Mouse (Mus musculus) cerebellum, postnatal 25 days (tissue): Measurements from ENCODE around the gene Nap1l1.

Experiments used
- DNase-seq, 2 experiments: peaks; one replicate each; pipeline ENCODE4 v3.0.0; 2021; ENCODE audit warnings: mixed read lengths in 2 of 2

Gene Nap1l1

DNA sequence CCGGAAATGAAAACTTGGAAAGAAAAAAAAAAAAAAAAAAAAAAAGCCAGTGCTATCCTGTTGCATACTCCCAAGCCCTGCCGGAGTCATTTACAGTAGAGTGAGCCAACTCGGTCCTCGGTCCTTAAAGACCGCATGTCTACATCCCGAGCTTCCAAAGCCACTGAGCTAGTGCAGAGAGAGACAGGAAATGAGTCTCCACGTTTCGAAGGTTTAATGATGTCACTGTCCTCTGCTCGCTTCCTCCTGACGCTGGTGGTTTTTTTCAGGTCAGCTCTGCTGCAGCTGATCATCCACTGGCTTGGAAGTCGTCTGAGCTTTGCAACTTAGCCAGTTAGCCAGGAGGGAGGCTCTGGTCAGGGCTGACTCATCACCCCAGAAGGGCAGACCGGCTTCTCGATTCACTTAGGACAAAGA, 43.2 kb downstream of the Nap1l1 start:
- no peak for DNase-seq

DNA sequence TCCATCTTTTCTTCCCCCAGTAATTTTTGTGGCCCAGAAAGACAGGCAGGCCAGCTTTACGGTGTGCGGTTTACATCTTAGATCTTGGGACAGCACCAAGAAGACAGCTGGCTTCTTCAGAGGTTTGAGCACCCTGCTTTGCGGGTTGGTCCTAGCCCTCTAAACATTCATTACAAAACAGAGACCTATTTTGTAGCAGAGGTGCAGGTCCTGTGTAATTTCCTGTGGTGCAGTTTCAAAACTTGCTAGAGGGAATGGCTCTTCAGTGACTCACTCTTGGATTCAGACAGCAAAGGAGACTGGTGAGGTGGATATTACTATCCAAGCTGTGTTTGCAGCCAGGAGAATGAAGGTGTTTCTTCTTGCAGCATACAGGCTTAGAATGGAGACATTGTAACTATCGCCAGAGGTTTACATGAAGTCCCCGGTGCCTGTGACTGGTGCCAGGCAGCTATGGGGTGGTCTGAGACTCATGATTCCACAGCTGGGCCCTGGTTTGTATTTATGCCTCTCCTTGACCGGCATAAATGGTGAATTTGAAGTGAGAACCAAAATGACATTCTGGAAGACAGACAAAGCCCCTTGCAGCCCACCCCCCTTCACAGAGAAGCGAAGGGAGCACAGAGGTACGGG, 43.9 kb downstream of the Nap1l1 start:
- no peak for DNase-seq

DNA sequence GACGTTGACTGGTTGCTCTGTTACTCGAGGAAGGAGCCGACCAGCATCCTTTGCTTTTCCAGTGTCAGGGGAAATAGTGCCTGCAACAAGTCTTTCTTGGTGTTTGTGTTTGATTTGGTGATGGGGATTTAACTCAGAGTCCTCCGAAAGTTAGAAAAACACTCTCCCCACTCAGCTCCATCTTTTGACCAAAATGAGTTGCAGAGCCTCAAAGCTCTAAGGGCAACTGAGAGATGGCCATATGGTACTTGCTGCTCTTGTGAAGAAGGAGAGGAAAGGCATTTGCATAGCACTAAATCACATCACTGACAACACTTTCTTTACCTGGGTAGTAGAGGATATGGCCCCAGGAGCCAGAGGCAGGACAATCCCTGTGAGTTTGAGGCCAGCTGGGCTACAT, 45.3 kb downstream of the Nap1l1 start:
- no peak for DNase-seq

DNA sequence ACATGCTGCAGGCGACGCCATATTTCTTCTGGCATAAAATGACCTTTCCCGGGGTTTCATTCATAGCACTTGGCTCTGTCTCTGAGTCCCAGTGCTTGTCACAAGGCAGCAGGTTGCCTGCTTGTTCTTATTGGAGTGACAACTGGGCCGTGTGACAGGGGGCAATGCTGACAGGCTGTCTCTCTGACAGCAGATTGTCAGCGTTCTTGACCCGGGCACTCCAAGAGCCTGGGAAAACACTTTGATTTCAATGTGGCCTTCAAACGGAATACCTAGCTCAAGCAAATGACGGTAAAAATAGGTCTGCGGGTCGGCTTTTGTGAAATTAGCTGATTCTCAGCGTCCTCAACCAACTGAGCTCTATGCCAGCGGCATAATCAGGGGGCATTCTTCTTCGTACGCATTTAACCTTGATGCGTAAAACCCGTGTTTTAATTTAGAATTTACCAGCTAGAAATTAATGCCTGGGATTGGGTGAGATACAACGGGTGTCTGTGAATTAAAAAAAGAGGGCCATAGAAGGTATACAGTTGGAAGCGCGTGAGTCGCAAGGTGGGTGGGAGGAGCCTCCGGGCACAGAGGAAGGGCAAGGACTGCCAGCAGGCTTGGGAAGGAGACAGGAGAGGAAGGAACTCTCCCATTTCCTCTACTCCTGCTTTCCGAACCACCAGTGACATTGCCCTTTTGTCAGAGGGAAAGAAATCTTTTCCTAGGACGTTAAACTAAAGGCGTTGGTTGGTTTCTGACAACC, 46.8 kb downstream of the Nap1l1 start:
- peak; percentile 70 to 82 for DNase-seq

DNA sequence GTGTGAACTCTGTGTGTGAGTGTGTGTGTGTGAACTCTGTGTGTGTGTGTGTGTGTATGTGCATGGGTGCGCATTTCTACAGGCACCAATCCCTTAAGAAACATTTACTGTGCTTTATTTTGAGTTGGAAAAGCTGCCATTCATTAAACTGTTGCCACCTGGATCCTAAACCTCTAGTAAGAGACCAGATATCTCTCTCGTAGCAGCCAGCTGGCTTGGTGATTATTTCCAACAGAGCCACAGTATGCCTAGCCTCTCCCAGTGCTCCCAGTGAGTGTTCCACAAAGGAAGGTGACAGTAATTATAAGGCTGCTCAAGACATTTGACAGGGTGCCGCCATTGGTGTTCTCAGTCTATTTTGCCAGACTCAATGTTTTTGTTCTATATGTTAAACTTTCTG, 47.6 kb downstream of the Nap1l1 start:
- DNase-seq: peak; percentile 58 to 59

DNA sequence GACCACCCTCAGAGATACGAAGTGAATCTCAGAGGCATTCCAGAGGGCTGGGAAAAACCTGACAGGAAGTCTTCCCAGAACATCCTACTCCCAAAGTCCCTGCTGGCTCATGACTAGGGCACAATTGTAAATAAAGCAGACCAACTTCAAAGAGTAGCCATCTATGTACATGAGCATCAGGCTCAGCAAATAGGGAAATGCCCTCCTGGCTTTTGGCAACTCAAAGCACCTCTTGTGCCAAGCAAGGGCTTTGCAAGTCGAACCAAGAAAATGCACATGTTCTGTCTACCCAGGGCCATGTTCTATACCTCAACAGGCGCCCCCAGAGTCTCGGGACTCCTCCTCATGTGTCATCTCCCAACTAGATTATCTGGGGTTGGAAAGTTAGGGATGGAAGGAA, 48.6 kb downstream of the Nap1l1 start:
- DNase-seq: peak in 1 of 2 experiments; percentile 5

DNA sequence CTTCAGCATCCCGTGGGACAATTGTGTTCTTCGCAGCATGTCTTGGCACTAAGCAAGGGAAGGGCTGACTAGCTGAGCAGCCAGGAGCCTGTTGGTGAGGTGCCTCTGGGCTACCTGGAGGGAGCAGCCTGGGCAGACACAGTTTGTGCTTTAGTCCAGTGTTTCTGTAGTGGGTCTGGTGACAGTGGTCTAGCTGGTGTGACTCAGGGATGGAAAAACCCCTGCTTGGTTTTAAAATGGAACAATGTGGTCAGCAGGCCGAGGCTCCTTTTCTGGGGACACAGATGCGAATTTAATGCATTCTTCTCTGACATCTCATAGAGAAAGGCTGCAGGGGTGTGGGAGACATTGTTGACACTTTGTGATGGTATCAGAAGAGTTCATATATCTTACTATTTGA, 49.2 kb downstream of the Nap1l1 start:
- no peak for DNase-seq

DNA sequence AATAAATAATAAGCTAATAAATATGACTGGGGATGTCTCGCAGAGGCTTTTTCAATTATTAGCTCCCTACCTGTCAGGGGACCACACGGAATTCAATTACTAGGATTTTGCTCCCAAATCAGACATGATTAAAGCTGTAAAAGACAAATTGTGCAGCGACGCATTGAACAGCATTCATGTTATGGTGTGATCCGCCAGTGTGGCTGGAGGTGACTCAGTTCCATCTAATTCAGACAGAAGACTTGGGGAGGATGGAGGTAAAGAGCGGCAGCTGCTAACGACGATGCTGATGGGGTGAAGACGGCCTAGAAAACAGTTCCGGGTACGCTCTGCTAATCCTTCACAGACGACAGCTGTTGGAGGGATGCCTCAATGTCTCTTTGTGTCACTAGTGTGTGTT, 50.9 kb downstream of the Nap1l1 start:
- DNase-seq: no peak

DNA sequence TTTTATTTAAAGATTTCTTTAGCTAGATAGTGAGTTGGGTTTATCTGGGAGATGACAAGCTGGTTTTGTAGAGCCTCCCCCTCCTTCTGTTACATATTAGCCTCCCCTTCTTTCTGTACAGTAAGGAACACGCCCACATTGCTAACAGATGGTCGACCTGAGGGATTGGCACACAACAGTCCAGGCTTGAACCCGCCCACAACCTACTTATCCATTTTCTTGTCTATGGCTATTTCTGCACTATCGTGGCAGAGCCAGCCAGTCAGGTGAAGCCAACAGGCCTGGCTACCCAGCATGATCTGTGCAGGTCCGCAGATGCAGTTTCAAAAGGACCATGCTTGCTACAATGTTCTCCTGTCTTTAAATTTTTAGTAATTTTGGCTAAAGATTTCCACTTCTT, 54.0 kb downstream of the Nap1l1 start:
- peak; percentile 83 to 87 for DNase-seq

DNA sequence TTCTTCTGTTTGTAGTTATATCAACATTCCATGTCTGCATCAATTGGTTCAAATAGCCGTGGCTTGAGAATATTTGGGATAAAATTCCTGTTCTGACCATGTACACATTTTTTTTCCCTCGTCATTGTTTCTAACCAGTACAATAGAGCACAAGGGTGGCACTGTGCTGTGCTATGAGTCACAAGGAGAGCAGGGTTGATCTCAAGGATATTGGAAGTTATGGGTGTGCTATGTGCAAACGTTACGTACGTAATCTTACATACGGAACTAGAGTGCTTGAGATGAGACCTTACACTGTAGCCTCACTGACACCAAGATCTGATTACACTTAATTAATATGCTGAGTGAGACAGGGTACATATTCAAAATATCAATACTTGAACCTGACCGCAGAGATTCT, 54.6 kb downstream of the Nap1l1 start:
- DNase-seq: no peak

DNA sequence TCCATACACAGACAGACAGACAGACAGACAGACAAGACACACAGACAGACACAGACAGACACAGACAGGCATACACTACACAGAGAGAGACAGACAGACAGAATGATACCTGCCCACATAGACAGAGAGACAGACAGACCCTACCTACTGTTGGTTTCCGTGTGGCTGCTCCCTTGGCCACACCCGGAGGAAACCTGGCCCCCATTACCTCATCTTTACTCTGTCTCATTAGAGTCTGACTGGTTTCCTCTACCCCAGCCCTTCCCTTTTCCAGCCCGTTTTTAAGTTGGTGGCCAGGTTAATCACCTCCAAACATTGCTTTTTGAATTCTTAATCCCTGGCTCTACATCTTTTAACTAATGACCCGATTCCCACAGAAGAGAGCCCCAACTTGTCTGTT, 55.3 kb downstream of the Nap1l1 start:
- DNase-seq: no peak

DNA sequence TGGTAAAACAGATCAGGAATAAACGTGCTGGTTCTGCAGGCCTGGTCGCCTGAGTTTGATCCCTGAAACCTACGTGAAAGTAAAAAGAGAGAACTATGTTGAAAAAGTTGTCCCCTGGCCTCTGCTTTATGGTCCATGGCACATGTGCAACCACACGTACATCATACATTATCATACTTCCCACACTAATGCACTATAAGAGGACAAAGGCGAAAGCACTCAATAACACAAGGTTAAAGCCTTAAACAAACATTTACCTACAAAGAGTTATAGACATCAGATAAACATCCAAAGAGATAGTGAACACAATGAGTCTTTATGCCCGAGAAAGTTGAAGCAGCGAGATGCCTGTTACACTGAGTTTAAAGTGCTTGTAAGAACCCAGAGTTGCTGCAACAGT, 57.4 kb downstream of the Nap1l1 start:
- no peak for DNase-seq

DNA sequence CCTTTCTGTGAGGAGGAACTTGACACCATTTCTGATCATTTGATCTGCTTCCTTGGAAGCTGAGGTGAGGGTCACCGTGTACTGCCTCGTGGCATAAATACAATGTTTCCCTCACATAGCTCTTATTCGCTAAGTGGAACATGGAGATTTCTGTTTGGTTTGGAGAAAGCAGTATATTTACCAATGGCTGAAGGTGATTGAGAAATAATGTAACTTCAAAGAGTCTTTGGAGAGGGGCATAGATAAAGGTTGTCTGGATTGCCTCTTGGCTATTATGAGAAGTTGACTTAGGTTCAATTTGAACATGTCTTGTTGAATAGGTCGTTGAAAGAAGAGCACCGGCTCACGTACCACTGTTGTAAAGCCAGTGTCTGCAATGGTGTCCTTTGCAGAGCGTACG, 61.7 kb downstream of the Nap1l1 start:
- no peak for DNase-seq

DNA sequence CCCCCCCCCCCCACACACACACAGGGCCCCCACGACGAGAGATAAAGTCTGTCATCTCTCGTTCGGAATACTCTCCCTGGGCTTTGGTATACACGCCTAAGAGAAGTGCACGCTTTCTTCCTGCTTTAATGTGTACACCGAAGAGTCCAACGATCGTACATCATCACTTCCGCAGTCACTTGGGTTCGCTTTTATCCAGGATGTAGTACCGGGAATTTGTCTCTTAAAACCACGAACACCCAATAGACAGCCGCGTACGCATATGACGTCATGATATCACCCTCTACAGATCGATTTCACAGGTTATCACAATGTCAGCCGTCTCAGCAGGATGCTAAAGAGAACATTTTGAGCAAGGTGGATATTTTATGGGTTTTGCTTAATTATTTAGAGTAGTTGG, 64.4 kb downstream of the Nap1l1 start:
- no peak for DNase-seq

DNA sequence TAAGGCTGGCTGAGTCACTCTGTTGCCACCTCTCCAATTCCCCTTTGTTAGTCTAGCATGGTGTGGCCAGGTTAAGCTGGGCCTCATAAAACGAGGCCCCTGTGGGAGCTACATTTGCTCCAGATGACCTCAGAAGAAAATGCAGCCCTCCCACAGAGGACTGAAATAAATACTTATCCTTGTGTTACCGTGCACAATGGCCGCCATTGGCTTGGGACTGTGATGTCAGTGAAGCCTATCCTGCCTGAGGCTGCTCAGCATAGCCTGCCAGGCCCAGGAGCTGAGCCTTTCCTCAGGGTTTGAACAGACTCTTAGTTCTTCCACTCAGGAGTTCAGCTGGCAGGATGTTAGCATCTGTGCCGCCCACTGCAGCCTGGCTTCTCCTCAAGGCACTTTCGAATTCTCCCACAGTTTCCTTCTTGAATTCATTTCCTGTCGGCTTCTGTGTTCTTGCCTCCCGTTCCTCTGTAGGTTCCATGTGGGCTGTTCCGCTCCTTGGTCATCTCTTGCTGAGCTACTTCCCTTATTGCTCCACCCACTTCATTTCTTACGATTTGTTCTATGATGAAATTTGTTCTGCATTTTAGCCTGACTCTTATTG, 66.8 kb downstream of the Nap1l1 start:
- no peak for DNase-seq

DNA sequence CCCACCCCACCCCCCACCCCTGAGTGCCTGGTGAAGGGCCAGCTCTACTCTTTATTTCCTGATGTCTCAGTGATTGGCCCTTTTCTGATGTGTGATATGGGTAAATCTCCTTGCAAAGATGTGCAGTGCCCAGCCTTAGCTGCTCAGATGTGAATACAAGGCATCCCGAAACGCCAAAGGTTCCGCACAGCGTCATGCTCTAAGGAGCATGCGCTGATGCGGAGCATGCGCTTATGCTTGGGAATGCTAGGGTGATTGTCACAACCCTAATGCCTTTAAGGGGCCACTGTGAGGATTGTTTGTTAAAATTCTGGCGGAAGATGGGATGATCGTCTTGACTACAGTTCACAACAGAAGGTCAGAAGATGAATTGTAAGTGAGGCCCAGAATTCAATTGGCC, 67.7 kb downstream of the Nap1l1 start:
- no peak for DNase-seq

DNA sequence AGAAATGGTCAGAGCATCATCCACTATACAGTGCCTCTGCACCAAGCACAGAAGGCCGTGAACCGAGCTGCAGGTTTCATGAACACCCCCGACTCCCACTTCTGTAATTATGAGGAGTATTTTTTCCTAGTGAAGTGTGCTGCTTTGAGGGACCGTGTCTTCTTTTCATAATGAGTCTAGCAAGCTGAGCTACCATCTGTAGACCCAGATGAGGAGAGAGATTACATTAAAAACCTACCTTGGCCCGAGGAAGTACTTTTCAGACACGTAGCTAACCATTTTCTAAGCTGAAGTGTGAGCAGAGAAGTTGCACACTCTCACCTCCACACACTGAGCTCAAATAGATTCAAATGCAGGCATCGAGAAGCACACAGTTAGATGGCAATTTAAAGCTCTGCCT, 70.1 kb downstream of the Nap1l1 start:
- DNase-seq: no peak

DNA sequence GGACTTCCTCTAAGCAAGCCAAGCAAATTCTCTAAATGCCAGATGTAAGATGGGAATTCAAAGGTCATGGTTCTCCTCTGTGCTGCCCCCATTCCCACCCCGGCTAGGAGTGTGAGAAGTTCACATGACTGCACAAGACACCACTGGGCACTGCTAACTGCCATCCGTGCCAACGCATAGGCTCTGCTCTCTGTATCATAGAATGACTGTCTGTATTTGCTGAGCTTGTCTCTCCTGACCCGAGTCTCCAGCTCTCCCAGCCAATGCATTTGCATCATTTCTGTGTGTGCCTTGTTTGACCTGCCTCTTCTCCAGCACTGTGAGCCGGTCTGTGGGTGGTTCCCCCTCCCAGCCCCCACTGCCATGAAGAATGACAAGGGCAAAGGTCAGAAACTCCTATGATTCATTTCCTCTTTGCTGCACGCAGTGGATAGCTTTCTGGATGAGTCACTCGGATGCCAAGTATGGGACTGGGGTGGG, 70.8 kb downstream of the Nap1l1 start:
- DNase-seq: no peak

DNA sequence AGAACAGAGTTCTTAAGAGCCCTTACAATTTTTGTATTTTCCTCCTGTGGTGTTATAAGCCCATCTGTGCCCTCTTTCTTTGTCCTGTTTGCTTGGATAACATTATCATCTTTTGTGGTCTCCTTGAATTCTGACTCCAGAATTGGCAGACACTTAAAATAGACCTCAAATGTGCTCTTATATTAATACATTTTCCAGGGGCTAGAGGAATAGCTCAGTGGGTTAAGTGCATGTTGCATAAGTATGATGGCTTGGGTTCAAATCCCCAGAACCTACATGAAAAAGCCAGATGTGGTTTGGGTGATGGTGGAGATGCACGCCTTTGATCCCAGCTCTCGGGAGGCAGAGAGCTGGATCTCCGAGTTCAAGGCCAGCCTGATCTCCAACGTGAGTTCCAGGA, 71.3 kb downstream of the Nap1l1 start:
- no peak for DNase-seq

DNA sequence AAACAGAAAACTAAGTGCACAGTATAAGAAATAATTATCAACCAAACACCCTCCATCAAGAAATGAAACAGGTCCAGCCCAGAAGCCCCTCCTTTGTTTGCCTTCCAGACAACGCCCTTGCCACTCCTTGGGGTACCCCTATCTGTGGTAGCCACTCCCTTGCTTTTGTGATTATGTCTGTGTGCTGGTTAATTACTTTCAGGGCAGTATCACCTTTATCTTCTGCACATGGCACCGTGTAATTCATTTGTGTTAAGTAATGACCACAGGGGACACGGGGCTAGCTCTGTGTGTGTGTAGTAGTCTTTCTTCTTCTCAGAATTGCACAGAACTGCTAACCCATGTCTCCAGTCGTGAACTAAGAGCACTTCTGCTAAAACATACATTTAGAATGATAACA, 72.6 kb downstream of the Nap1l1 start:
- DNase-seq: no peak
